Mouse (Mus musculus) heart, postnatal 0 days (tissue): Measurements from ENCODE around the gene Ppp1r15b.

ENCODE experiments used
- CTCF ChIP-seq: IDR thresholded peaks from 2 replicates; pipeline ENCODE4 v1.5.1; 2016; ENCODE audit warnings: antibody characterized with exemption, control low read depth, low read depth
- EP300 ChIP-seq: IDR thresholded peaks from 2 replicates; pipeline ENCODE4 v1.6.1; 2016; ENCODE audit warnings: antibody characterized with exemption, low read depth

- TF ChIP-seq CTCF (no peak), EP300 (no peak)
Measured at GRCm38 (mm10) chr1:133132388-133133326, 1.7 kb downstream of the Ppp1r15b start.
